Mouse (Mus musculus): ENCODE measurements at regions not wholly inside any gene's neighbourhood (a gene's known extent, or its start where the extent isn't known, plus 50 kb on each side); places are given as distances from the start of the nearest gene placed in this dataset.

- TF ChIP-seq CTCF (IDR thresholded peaks at IDR 0.05; ENCODE audit: low read depth) (no peak), EP300 (IDR thresholded peaks at IDR 0.05; ENCODE audit: low read depth) (no peak)
These were observed 1172.8 kb downstream of the Pcdh9 start for GRCm38 (mm10) chr14:92717666-92718065.
